Mouse (Mus musculus) spleen, adult 12 weeks (tissue): ENCODE results near the gene Irs1.

Experiments used
- DNase-seq: peaks from one replicate; pipeline ENCODE4 v3.0.0; 2022; ENCODE audit warnings: low spot score

Gene Irs1

DNA sequence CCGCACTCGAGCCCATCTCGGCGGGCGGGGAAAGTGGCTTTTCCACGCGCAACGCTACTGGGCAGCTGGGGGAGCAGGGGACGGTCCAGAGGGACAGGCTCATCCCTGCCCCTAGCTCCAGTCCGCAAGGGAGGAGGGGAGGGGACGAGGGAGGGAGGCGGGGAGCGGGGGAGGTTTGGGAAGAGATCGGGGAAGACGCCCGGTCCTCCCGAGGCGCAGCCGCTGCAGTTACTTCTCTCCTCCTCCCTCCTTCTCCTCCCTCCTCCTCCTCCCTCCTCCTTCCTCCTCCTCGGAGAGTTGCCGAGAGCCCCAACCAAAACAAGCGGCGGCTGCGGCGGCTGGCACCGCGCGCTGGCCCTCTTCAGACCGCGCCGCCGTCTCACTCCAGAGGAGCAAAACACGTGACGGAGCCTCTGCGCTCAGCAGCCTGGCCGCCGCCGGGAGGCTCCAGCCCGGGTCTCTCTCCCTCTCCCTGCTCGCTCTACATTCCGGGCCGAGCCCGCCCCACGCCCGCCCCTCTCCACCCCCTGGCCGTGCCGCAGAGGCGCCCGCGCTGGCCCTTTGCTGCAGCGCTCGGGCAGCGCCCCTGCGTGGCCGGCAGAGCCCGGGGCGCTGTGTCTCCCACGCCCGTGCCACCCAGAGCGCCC is at the start of gene Irs1:
Irs1 (minus strand) TSS at position 266 of the 647 bp plus-strand sequence.
- DNase-seq = no peak

DNA sequence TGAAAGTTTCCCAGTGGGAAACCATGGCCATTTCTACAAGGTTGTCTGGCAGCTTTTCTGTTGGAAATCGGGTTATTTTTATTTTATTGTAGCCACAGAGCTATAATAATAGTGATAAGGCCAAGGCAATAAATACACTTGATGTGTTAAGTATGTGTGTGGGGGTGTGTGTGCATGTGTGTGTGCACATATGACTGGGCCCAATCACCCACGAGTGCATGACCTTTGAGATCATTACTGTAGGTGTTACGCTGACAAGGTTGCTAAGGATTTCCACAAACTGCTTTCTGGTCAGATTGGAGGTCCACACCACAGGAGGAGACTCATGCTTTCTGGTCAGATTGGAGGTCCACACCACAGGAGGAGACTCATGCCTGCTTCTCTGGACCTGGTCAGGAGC is 43.3 kb upstream of the Irs1 start:
- DNase-seq = no peak

DNA sequence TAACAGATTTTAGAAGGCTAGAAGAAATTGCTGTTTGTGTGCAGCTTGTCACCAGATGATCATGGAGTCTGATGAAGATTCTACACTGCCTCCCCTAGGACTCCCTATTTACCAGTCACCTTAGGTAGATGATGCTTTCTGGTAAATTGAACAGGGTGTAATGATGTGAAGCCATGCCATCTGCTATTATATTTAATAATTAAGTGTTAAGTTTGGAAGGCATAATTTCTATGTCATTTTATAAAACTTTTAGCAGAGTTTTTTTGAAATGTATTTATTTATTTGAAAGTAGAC is 38.7 kb upstream of the Irs1 start:
- DNase-seq = no peak

DNA sequence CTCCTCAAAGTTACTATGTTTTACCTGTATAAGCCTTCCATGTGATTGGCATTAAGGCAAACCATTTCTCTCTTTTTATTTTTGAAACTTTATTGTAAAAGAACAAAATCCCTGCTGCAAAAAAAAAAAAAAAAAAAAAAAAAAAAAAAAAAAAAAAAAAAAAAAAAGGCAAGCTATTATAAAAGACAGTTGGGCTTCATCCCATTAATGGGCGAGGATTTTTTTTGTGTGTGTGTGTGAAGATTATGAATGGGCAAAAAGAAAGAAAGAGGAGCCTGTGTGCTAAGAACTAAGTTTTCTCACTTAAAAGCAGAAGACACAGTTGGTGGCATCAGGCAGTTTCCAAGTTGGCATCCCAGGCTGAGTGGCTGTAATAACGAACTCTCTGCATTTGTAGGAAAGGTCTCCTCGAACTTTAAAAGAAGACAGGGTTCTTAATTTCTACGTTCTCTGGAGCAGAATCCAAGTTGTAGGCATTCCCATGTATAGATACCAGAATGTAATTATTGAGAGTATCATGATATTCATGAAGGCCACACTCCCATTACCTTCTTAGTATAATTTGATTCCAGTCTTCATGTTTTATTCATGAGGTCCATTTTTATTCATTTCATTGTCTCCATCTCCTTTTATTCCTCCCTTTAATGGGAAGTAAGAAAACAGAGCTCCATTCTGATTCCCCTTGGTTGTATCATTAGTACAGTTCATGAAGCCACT is 38.2 kb upstream of the Irs1 start:
- no peak for DNase-seq

DNA sequence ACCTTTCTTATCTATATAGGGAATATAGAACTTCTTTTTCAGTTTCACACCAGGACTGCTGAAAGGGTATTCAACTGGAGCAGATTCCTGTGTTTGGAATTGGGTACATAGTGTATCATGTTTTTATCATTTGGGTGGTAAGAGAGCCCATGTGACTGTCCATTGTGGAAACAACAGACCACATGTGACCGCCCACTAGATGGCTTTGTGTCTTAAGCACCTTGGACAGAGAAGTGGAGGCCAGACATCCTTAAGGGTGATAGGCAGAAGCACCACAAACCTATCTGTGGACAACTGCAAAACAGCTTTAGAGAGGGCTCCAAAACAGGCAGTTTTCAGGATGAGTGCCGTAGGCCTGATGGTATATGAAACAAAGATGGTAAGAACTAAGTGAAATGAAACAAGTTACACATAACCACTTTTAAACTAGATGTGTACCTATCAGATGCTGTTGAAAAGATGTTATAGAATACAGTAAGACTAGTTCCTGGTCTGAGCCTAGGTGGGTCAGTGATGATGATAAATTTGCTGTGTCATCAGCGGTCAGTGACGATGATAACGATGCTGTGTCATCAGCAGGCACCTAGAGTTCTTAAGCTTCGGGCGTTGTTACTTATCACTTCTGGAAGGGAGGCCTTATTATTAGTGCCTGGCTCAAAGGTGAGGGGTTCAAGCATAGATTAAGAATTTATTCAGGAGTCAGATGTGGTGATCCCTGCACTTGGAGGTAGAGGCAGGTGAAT is 37.0 kb upstream of the Irs1 start:
- no peak for DNase-seq

DNA sequence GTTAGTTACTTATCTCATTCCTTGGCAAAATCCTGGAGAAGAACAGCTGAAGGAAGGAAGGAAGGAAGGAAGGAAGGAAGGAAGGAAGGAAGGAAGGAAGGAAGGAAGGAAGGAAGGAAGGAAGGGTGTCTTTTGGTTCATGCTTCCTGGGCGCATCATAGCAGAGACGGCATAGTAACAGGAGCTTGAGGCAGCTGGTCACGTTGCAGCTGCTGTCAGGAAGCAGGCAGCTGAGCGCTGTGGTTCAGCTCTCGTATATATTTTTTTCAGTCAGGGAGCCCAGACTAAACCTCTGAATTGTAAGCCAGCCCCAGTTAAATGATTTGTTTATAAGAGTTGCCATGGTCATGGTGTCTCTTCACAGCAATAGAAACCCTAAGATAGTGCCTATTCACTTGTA is 34.9 kb upstream of the Irs1 start:
- DNase-seq = no peak

DNA sequence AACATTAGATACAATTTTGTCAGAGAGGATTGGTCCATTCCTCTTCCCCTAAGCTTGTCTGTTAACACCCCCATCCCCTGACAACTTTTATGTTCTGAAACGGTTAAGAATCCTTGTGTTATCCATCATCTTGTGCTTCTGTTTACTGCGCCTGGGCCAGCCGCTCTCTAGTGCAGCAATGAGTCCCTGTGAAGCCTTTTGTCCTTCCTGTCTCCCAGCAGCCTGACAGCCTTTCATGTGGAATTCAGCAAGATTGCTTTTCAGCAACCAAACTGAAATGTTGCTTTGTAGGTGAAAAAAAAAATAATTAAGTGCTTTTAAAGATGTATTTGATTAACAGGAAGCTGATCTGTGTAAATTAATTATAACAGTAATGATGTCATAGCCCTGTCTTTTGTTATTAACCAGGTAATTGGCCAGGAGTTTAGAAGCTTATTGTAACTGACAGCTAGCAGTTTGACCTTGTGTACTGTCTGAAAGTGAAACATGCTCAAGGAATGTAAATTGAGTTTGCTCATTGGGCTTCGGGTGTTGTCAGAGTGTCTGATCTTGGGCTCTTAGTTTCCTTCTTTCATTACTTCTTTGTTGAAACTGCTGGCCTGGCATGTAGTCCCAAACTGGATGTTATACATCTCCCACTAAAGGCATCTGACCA is 33.0 kb upstream of the Irs1 start:
- no peak for DNase-seq

DNA sequence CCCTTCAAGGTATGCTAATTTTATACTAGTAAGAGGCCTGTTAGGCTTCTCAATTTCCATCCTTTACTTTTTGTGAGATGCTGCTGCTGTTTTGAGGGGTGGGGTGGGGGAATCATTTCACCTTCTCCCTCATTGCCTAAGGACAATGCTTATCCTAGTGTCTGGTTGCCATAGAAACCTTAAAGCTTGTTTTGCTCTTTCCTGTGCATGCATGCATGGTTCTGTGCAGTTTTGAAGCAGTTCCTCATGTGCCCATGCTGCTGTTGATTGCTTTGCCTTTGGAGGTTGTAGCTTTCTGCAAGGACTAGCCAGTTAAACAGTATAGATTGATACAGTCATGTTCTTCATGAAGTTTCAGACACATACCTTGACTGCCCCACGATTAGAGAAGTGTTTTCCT is 30.2 kb upstream of the Irs1 start:
- no peak for DNase-seq

DNA sequence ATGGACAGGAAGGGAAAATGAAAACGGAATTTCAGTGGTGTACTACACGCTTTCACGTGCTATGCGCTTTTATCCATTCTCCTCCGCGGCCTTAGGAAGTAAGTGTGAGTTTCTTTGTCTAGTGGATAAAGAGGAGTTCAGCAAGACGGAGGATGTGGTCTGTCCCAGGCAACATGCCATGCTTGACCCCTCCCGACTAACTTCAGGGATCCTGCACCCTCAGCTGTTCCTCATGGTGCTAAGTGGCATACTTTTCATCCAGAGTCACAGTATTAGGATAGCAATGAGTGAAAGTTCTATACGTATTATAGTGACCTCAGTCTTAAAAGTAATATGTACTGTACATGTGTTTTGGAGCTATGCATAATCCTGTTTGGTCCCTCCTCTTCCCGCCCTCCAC is 29.6 kb upstream of the Irs1 start:
- no peak for DNase-seq

DNA sequence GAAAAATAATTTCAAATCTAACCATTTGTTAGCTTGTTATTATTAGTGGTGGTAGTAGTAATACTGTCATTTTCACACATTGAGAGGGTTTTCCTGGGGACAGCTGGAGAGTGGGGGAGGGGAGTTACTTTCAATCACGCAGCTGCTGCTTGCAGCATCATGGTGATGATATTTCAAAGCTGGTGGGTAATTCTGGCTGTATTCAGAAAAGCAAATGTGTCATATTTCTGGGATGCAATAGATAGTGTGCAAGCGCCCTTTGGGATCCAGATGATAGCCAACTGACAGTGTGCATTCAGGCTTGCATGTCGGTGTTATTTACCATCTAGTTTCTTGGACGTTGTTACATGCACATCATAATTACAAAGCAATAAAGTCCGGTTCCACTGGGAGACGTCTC is 29.2 kb upstream of the Irs1 start:
- DNase-seq = no peak

DNA sequence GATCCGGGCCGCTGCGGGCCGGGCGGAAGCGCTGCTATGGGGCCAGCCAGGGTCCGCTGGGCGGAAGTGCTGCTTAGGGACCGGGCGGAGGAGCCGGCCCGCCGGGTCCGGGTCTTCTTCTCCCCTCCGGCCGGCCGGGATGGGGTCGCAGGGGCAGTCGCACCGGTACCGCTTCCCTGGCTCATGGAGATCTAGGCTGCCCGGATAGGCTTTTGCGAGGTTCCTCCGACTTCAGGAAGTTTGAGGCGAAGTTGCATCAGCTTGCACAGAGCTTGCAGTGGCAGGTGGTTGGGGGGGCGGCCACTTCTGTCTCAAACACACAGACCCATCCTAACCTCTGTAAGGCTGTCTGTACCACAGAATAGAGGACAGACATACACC is 25.5 kb upstream of the Irs1 start:
- DNase-seq = no peak

DNA sequence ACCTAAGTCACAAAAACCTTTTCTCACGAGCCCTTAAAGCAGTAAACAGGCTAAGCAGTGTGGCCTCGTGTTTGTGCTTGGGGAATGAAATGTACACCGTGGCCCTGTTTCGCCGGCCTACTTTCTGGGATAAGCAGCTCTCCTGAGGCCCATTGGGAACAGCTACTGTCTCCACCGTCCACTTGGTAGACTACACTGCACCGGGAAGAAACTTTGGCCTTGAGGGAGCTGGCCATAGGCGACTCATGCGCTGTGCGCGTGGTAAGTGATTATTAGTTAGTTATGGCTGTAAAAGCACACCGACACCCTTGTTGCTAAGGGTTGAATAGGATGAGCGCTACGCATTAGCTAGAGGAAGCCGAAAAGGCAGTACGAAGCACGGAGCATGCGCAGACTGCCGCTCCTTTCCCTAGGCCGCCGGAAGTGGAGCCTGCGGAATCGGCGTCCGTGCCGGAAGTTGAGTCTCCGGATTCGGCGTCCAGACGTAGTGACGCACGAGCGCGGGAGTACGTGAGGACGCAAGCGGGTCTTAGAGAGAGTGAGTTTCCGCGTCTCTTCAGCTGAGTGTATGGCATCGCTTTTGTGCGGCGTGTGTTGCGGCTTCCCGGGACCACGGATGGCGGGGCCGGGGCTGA is 25.0 kb upstream of the Irs1 start, which contains the start of gene Rhbdd1:
Rhbdd1 (plus strand) TSS at position 342 of the 635 bp plus-strand sequence.
- peak; percentile 86 for DNase-seq

DNA sequence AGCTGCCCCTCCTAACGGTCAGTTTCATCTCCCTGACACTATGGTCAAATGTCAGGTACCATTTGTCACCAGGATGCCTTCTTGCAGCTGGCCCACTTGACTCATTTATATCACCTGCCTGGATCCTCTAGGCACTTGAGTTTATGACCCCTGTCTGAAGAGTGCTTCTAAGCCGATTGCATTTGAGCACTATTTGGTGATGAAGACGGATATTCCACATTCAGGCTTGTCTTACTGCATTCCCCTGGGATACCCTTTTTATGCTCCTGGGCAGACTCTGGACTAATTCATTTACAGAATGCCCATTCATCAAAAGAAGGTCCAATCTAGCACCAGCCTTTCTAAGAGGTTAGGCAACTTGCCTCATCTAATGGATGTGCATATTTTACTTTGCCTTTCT is 13.3 kb upstream of the Irs1 start:
- DNase-seq = no peak

DNA sequence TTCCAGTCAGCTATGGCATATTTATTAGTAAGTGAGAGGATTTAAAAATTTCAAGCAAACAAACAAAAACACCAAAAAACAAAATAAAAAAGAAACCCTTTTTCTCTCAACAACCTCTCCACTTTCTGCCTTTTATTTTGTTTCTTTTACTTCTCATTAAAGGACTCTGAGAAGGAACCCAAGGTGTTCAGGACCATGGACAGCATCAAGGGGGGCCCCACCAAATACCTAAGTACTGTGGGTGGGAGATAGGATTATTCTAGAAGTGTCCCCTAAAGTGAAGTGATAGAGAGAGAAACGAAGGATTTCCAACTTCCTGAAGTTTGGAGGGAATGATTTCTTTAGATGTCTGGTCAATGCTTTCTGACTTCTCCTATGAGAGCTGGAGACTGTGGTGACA is 7.4 kb upstream of the Irs1 start:
- no peak for DNase-seq

DNA sequence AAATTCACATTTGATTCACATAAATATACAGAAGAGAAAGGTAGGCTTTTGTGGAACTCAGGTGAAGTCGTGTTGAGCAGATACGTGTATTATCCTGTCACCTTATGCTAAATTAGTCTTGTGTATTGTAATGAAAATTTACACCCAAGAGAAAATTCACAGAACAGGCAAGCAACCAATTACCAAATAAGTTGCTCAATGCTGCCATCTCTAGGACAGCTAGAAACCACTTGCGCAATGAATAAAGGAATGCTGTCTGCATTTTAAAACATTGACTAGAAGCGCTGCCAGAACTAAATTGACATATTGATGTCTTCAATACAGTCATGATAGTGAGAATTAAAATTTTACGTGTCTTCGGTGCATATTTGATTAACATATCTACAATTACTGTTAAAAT is 2.9 kb upstream of the Irs1 start:
- DNase-seq = no peak

DNA sequence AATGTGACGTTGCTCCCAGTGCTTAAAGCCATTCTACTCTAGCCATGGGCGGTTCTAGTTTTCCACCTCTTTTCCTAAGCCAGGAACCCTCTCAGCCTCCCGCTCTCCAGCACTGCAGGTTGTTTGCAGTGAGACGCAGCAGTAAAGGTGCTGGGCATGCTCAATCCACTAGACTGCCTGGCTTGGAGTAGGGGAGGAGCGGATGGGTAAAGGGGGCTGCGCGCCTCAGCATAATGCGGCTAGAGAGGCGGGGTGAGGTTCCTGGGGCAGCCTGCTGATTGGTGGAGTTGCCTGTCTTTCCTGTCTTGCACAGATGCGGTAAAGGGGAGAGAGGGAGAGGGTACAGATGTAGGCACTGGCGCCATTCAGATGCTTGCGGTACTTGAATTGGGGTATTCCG is 1.6 kb upstream of the Irs1 start:
- DNase-seq = no peak

DNA sequence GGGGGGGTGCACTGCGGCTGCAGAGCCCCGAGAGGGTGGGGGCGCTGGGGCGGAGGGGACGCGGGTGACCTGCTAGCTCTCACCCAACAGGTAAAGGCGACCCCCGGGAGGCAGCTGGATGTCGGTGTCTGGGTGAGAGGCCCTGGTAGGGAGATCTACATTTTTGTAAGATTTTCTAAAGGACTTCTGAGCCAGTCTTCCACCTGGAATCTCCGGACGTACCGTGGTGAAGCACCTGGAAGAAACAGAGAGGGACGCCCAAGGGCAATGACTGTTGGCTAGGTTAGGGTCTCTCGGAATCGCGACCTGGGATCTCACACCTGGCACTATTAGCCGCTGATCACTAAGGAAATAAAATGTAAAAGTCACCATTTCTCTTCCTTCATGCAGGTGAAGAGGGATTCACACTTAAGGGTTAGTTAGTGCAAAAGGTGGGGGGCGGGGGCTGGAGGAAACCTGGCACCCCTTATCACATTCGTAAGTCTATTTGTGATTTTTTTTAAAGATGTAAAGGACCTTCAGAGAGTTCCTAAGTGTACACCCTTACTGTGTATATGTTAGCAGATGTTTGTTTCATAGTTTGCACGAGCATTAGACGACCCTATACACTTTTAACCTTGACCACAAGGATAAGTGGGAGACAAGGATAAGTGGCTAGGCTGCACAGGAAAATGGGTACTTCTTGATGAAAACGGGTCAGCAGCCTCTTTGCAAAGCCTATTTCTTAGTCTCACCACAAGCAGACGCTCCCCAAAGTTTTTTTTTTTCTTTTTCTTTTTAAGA is 905 bp upstream of the Irs1 start:
- DNase-seq = no peak

DNA sequence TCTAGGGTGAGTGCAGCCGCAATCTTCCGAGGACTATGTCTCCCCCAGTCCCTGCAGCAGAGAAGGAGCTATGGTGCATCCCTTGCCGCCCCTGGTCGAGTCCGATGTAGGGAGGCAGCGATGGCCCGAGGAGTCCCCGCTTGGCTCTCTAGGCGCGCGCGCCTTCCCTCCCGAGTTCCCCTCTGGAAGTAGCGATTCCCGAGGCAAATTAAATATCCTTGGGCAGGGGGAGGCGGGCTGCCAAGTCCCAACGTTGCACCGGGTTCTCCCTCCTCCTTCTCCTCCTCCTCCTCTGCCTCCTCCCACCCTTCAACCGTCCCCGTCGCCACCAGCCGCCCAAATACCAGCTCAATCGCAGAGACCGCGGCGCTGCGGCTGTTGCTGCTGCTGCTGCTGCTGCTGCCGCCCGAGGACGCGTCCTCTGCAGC is 479 bp downstream of the Irs1 start:
- no peak for DNase-seq

DNA sequence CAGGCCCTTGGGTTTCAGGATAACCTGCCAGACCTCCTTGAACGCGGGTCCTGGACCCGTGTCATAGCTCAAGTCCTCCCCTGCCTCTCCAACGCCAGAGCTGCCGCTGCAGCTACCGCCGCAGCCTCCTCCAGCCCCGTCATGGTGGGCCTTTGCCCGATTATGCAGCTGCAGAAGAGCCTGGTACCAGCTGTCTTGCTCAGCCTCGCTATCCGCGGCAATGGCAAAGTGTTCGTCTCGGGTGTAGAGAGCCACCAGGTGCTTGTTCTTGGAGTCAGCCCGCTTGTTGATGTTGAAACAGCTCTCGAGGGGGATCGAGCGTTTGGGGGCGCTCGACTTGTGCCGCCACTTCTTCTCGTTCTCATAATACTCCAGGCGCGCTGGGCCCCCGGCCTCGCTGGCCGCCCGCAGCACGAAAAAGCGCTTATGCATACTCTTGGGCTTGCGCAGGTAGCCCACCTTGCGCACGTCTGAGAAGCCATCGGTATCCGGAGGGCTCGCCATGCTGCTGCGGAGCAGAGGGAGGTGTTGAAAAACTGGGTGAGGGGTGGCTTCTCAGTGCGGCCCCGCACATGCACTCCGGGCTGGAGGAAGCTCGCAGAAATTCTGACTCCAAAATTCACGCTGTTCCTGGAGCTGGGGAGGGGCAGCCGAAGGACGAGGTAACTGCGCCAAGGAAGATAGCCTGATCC is 1.1 kb downstream of the Irs1 start:
- DNase-seq = no peak

DNA sequence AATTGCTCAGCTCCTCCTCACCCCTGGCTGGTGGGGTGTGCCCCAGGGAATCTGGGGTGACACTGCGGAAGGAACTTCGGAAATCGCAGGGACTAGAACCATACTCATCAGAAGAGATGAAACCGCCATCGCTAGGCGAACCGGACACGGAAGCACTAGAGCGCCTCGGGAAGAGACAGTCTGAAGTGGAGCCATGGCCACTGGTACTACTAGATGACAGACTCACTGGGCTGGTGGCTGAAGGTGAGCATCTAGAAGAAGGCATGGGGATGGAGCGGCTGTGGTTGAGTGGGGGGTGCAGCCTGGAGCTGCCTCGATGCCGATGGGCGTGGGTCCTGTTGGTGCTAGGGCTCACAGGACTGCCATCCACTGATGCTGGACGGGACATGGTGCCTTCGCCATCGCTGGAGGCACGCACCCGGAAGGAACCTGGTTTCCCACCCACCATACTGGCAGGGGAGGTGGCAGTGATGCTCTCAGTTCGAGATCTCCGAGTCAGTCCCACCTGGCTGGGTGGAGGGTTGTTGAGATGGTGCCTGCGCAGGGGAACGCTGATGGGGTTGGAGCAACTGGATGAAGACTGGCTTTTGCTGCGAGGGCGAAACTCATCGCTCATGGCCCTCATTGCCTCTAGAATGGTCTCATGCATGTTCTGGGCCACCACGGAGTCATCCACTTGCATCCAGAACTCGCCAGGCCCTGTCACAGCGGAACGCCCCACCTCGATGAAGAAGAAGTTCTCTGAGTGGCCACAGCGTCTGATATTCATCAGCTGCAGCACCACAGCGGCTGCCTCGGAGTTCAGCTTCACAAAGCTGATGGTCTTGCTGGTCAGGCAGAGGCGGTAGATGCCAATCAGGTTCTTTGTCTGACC is 1.9 kb downstream of the Irs1 start:
- DNase-seq = no peak
